Mouse (Mus musculus) mouse trophoblast stem cell (cell line): ENCODE data around the gene Cyp2u1.

Source experiments
- in situ Hi-C, 2 experiments: fragments of 300-500 bp; cut with MseI, MboI; formaldehyde crosslinking; loops; 2 replicates in 1 of 2; 3 replicates in 1 of 2; pipeline ENCODE4 v1.15.1; 2025

Gene Cyp2u1

GRCm38 (mm10) chr3:131255399-131255981 is 47.5 kb downstream of the Cyp2u1 start:
- in situ Hi-C loops: no loop called here

- in situ Hi-C loops: no loop called here
These were observed 48.0 kb downstream of the Cyp2u1 start for GRCm38 (mm10) chr3:131254991-131255390.

- in situ Hi-C loops: no loop called here
These were observed 51.4 kb downstream of the Cyp2u1 start for GRCm38 (mm10) chr3:131251601-131252000.

- in situ Hi-C loops: no loop called here
These were observed 52.0 kb downstream of the Cyp2u1 start for GRCm38 (mm10) chr3:131250978-131251377.

GRCm38 (mm10) chr3:131250283-131250682 is 52.7 kb downstream of the Cyp2u1 start:
- in situ Hi-C loops: no loop called here

- in situ Hi-C loops: loop anchor here in 1 of 2 experiments (25.0 kb wide), 1 partner anchor 436 kb away; no protein-coding TSS in a partner anchor
These were observed 54.6 kb downstream of the Cyp2u1 start for GRCm38 (mm10) chr3:131248444-131248843.

- in situ Hi-C loops: loop anchor here in 1 of 2 experiments (25.0 kb wide), 1 partner anchor 436 kb away; no protein-coding TSS in a partner anchor
These were observed 55.2 kb downstream of the Cyp2u1 start for GRCm38 (mm10) chr3:131247851-131248250.

GRCm38 (mm10) chr3:131247447-131247846 is 55.6 kb downstream of the Cyp2u1 start:
- in situ Hi-C loops: loop anchor here in 1 of 2 experiments (25.0 kb wide), 1 partner anchor 435 kb away; no protein-coding TSS in a partner anchor

- in situ Hi-C loops: loop anchor here in 1 of 2 experiments (25.0 kb wide), 1 partner anchor 434 kb away; no protein-coding TSS in a partner anchor
These were observed 56.4 kb downstream of the Cyp2u1 start for GRCm38 (mm10) chr3:131246579-131247046.

- in situ Hi-C loops: loop anchor here in 1 of 2 experiments (25.0 kb wide), 1 partner anchor 434 kb away; no protein-coding TSS in a partner anchor
These were observed 57.1 kb downstream of the Cyp2u1 start for GRCm38 (mm10) chr3:131245766-131246578.
